Mouse (Mus musculus): ENCODE measurements around the gene Duox2.

Duox2 gene

DNA sequence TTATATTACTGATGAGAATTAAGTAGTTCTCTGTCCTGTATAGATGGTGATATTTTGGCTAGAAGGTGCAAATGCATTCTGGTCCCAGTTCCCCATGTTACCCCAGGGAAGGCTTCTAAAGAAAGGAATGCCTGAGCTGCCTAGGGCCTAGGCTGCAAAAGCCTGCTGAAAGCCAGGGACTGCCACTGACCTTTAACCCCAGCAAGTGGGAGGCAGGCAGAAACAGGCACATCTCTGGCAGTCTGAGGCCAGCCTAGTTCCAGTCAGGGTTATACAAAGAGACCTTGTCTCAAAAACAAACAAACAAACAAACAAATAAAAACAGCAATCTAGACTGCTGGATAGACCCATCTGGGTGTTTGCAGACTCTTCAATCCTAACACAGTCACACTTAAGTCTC, 57.5 kb downstream of the Duox2 start:
- Histone ChIP-seq H3K36me3 (ENCODE audit: insufficient read depth, low read length) (no peaks in the 10 kb centered on the region), H3K27me3 (ENCODE audit: insufficient read depth, low read length) (peaks cover 4% of the 10 kb centered on the region), H3K9me3 (ENCODE audit: low read length) (no peaks in the 10 kb centered on the region), H3K4me1 (replicated peaks; ENCODE audit: low read depth, low read length) (peaks cover 2% of the 10 kb centered on the region; the same call in 1 of the 2 replicates), H3K4me3 (replicated peaks; ENCODE audit: low read length) (no peak overlapping the region)
- TF ChIP-seq NANOG (IDR thresholded peaks at IDR 0.05; ENCODE audit: borderline replicate concordance, low read length) (no peak), POU5F1 (IDR thresholded peaks at IDR 0.05; ENCODE audit: borderline replicate concordance, low read length) (no peak), CTCF (conservative IDR thresholded peaks at IDR 0.05; ENCODE audit: low read length) (no peak)

- H3K36me3 ChIP-seq (ENCODE audit: insufficient read depth, low read length), result no peaks in the 10 kb centered on the region
- no peaks in the 10 kb centered on the region for H3K9me3 ChIP-seq (ENCODE audit: low read length)
- peaks cover 19% of the 10 kb centered on the region for H3K27me3 ChIP-seq (ENCODE audit: insufficient read depth, low read length)
- no peak overlapping the region for H3K4me3 ChIP-seq (replicated peaks; ENCODE audit: low read length)
- peaks cover 22% of the 10 kb centered on the region for H3K4me1 ChIP-seq (replicated peaks; ENCODE audit: low read depth, low read length)
- TF ChIP-seq NANOG (IDR thresholded peaks at IDR 0.05; ENCODE audit: borderline replicate concordance, low read length) (no peak), CTCF (conservative IDR thresholded peaks at IDR 0.05; ENCODE audit: low read length) (no peak), POU5F1 (IDR thresholded peaks at IDR 0.05; ENCODE audit: borderline replicate concordance, low read length) (no peak)
These were observed 60.3 kb downstream of the Duox2 start for GRCm38 (mm10) chr2:122237891-122238470.

DNA sequence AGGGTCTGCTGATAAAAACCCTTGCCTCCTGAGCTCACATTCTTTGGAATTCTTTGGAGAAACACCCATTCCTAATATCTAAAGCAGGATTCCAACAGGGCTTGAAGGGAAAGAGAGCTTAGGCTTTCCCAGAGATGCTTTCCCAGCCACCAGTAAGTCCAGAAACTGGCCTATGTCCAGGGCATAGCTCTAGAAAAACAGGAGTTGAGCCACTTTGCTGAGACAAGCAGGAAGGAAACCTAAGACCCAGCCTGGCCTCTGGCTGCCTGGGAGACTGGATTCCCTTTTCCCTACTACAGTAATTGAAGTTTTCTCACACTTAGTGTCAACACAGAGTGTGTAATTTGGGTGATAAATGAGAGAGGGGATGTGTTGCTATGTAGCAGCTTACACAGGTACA, 61.9 kb downstream of the Duox2 start:
- no peak for TF ChIP-seq POU5F1 (IDR thresholded peaks at IDR 0.05; ENCODE audit: borderline replicate concordance, low read length)
- TF ChIP-seq NANOG (IDR thresholded peaks at IDR 0.05; ENCODE audit: borderline replicate concordance, low read length), result no peak
- TF ChIP-seq CTCF (conservative IDR thresholded peaks at IDR 0.05; ENCODE audit: low read length), result no peak
- peaks cover 26% of the 10 kb centered on the region for H3K27me3 ChIP-seq (ENCODE audit: insufficient read depth, low read length)
- H3K4me3 ChIP-seq (replicated peaks; ENCODE audit: low read length), result no peak overlapping the region

GRCm38 (mm10) chr2:122235425-122235824, 62.8 kb downstream of the Duox2 start:
- no peak for TF ChIP-seq NANOG (IDR thresholded peaks at IDR 0.05; ENCODE audit: borderline replicate concordance, low read length)
- TF ChIP-seq CTCF (conservative IDR thresholded peaks at IDR 0.05; ENCODE audit: low read length), result no peak
- TF ChIP-seq POU5F1 (IDR thresholded peaks at IDR 0.05; ENCODE audit: borderline replicate concordance, low read length), result no peak
- peaks cover 26% of the 10 kb centered on the region for H3K27me3 ChIP-seq (ENCODE audit: insufficient read depth, low read length)
- H3K4me1 ChIP-seq (replicated peaks; ENCODE audit: low read depth, low read length), result peaks cover 40% of the 10 kb centered on the region
- no peaks in the 10 kb centered on the region for H3K36me3 ChIP-seq (ENCODE audit: insufficient read depth, low read length)
- H3K9me3 ChIP-seq (ENCODE audit: low read length), result no peaks in the 10 kb centered on the region
- peak overlapping the region; percentile 81 for H3K4me3 ChIP-seq (replicated peaks; ENCODE audit: low read length)

More for the DNA sequence above, 61.9 kb downstream of the Duox2 start:
- Histone ChIP-seq H3K4me1 (replicated peaks; ENCODE audit: low read depth, low read length) (peaks cover 36% of the 10 kb centered on the region), H3K36me3 (ENCODE audit: insufficient read depth, low read length) (no peaks in the 10 kb centered on the region), H3K9me3 (ENCODE audit: low read length) (no peaks in the 10 kb centered on the region)

DNA sequence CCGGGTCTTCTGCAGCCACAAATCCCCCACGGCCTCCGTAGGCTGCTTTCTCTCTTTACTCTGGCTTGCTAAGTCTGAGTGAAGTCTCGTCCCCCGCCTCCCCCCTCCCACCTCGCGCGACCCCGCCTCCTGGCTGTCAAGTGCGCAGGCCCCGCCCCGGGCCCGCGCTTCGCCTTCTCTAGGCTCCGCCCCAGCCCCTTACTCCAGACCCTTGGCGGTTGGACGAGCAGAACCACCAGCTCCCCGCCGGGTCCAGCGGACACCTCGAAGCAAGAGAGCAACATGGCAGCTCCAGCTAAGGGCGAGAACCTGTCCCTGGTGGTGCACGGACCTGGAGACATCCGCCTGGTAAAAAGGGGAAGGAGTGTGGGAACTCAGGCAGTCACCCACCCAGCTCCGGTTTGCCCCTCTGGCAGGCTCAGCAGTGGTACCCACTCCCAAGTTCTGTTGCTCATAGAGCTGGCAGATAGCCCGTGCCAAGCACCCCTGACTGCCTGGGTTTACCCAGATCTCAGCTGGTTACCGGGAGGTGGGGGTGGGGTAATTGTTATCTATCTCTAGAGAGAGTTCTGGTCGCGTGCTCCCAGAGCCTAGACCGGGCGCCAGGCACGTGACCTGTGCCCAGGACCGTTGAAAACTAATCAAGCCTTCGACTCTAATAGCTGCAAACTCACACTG, 63.5 kb downstream of the Duox2 start, which contains the start of gene Sord:
Gene Sord (plus strand): TSS at position 139 of the 678 bp plus-strand sequence.
- Histone ChIP-seq H3K36me3 (ENCODE audit: insufficient read depth, low read length) (no peaks in the 10 kb centered on the region), H3K4me3 (replicated peaks; ENCODE audit: low read length) (peak within 1 kb of the TSS; percentile 81), H3K27me3 (ENCODE audit: insufficient read depth, low read length) (peaks cover 26% of the 10 kb centered on the region), H3K4me1 (replicated peaks; ENCODE audit: low read depth, low read length) (peaks cover 40% of the 10 kb centered on the region), H3K9me3 (ENCODE audit: low read length) (no peaks in the 10 kb centered on the region)
- TF ChIP-seq CTCF (conservative IDR thresholded peaks at IDR 0.05; ENCODE audit: low read length) (no peak), NANOG (IDR thresholded peaks at IDR 0.05; ENCODE audit: borderline replicate concordance, low read length) (no peak), POU5F1 (IDR thresholded peaks at IDR 0.05; ENCODE audit: borderline replicate concordance, low read length) (no peak)

DNA sequence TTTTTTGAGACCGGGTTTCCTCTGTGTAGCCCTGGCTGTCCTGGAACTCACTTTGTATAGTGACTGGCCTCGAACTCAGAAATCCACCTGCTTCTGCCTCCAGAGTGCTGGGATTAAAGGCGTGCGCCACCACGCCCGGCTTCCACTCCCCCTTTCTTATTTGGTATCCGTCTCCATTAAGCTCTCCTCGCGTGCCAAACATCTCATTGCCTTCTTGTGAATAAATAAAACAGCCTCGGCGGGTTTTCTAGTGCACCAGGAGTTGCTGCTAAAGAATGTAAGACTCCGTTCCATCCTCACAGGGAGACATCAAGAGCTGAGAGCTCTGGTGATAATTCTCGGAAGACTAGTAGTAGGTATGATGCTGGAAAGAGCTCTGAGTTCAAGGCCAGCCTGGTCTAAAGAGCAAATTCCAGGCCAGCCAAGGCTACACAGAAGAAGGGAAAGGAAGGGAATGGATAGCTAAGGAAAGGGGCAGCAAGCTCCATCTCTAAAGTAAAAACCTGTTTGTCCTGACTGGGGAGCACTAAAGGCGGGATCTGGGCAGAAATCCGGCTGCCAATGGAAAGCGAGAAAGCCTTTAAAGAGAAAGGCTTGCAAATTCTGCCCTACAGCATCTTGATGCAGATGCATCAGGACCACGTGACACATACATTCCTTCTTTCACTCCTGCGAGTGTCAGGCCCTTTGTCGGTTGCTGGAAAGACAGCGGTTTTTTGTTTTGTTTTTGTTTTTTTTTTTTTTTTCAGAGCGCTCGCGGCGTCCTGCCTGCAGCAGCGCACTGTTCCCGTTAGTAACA, 64.3 kb downstream of the Duox2 start:
- TF ChIP-seq POU5F1 (IDR thresholded peaks at IDR 0.05; ENCODE audit: borderline replicate concordance, low read length), result no peak
- TF ChIP-seq NANOG (IDR thresholded peaks at IDR 0.05; ENCODE audit: borderline replicate concordance, low read length), result no peak
- TF ChIP-seq CTCF (conservative IDR thresholded peaks at IDR 0.05; ENCODE audit: low read length), result no peak
- Histone ChIP-seq H3K36me3 (ENCODE audit: insufficient read depth, low read length) (no peaks in the 10 kb centered on the region), H3K4me1 (replicated peaks; ENCODE audit: low read depth, low read length) (peaks cover 40% of the 10 kb centered on the region), H3K9me3 (ENCODE audit: low read length) (no peaks in the 10 kb centered on the region), H3K27me3 (ENCODE audit: insufficient read depth, low read length) (peaks cover 26% of the 10 kb centered on the region), H3K4me3 (replicated peaks; ENCODE audit: low read length) (peak overlapping the region; percentile 81)

- Histone ChIP-seq H3K27me3 (ENCODE audit: insufficient read depth, low read length) (peaks cover 26% of the 10 kb centered on the region), H3K4me3 (replicated peaks; ENCODE audit: low read length) (no peak overlapping the region), H3K9me3 (ENCODE audit: low read length) (no peaks in the 10 kb centered on the region), H3K4me1 (replicated peaks; ENCODE audit: low read depth, low read length) (peaks cover 40% of the 10 kb centered on the region), H3K36me3 (ENCODE audit: insufficient read depth, low read length) (no peaks in the 10 kb centered on the region)
- no peak for TF ChIP-seq NANOG (IDR thresholded peaks at IDR 0.05; ENCODE audit: borderline replicate concordance, low read length)
- no peak for TF ChIP-seq POU5F1 (IDR thresholded peaks at IDR 0.05; ENCODE audit: borderline replicate concordance, low read length)
- TF ChIP-seq CTCF (conservative IDR thresholded peaks at IDR 0.05; ENCODE audit: low read length), result no peak
These were observed 64.9 kb downstream of the Duox2 start for GRCm38 (mm10) chr2:122233341-122233740.

- TF ChIP-seq POU5F1 (IDR thresholded peaks at IDR 0.05; ENCODE audit: borderline replicate concordance, low read length), result no peak
- no peak for TF ChIP-seq NANOG (IDR thresholded peaks at IDR 0.05; ENCODE audit: borderline replicate concordance, low read length)
- TF ChIP-seq CTCF (conservative IDR thresholded peaks at IDR 0.05; ENCODE audit: low read length), result no peak
- peaks cover 26% of the 10 kb centered on the region for H3K27me3 ChIP-seq (ENCODE audit: insufficient read depth, low read length)
- no peaks in the 10 kb centered on the region for H3K36me3 ChIP-seq (ENCODE audit: insufficient read depth, low read length)
- no peak overlapping the region for H3K4me3 ChIP-seq (replicated peaks; ENCODE audit: low read length)
- H3K9me3 ChIP-seq (ENCODE audit: low read length), result no peaks in the 10 kb centered on the region
- peaks cover 40% of the 10 kb centered on the region for H3K4me1 ChIP-seq (replicated peaks; ENCODE audit: low read depth, low read length)
These were observed 66.6 kb downstream of the Duox2 start for GRCm38 (mm10) chr2:122231616-122232015.
